Mouse (Mus musculus) hindbrain, embryonic 13.5 days (tissue): ENCODE results near the gene Dolpp1. TPM values are rescaled to one million over a fixed set of nuclear protein-coding genes. Genes with fewer than 3 reads are reported as not detected.

Source experiments
- ATAC-seq: fragments of 200-750 bp; cut with Nextera tagmentation; 2 replicates; pipeline ENCODE4 v1.8.0; 2017; ENCODE audit warnings: moderate TSS enrichment; ENCODE audit not compliant: low FRiP score
- H3K27ac ChIP-seq: fragments of 300-500 bp; sonication (generic); 2 replicates; pipeline ENCODE4 v1.5.1; 2015; ENCODE audit warnings: inconsistent platforms, mild to moderate bottlenecking, moderate library complexity
- H3K27me3 ChIP-seq: fragments of 300-500 bp; sonication (generic); 2 replicates; pipeline ENCODE4 v1.6.1; 2015; ENCODE audit warnings: mild to moderate bottlenecking, inconsistent platforms
- H3K36me3 ChIP-seq: fragments of 300-500 bp; sonication (generic); 2 replicates; pipeline ENCODE4 v1.6.1; 2015; ENCODE audit warnings: mild to moderate bottlenecking, inconsistent platforms
- H3K4me1 ChIP-seq: fragments of 300-500 bp; sonication (generic); replicated peaks from 2 replicates; pipeline ENCODE4 v1.6.1; 2015; ENCODE audit warnings: inconsistent platforms
- H3K4me2 ChIP-seq: fragments of 300-500 bp; sonication (generic); 2 replicates; pipeline ENCODE4 v1.6.1; 2015; ENCODE audit warnings: inconsistent platforms, mild to moderate bottlenecking, moderate library complexity
- H3K4me3 ChIP-seq: fragments of 300-500 bp; sonication (generic); 2 replicates; pipeline ENCODE4 v1.5.1; 2015; ENCODE audit warnings: mild to moderate bottlenecking, inconsistent platforms
- H3K9ac ChIP-seq: fragments of 300-500 bp; sonication (generic); 2 replicates; pipeline ENCODE4 v1.6.1; 2015; ENCODE audit warnings: mild to moderate bottlenecking, inconsistent platforms
- H3K9me3 ChIP-seq: fragments of 300-500 bp; sonication (generic); 2 replicates; pipeline ENCODE4 v1.6.1; 2016; ENCODE audit warnings: inconsistent platforms
- WGBS: fragments of 180-500 bp; shearing (Covaris S2); methylation state at CpG from one replicate; pipeline ENCODE4 v1.1.7; 2015; 5-methylcytosine and 5-hydroxymethylcytosine counted together
- polyA plus RNA-seq: library from polyadenylated mRNA; unstranded; fragments of >200 nt; fragmentation: Nextera tagmentation; extraction: Ambion mirVana; gene quantifications from 2 replicates; pipeline ENCODE4 v1.2.1, GENCODE M21; 2015

The Dolpp1 gene
- polyA plus RNA-seq, 1 experiment from 2014 or later = 51.2 TPM

- H3K27ac ChIP-seq = no peak overlapping the region
- H3K36me3 ChIP-seq = peaks cover 98% of the 10 kb centered on the region
- no peak overlapping the region for H3K4me2 ChIP-seq
- WGBS = 80% methylated on average over 2 of the region's 2 CpGs
- no peaks in the 10 kb centered on the region for H3K27me3 ChIP-seq
- no peak overlapping the region for H3K4me3 ChIP-seq
- peaks cover 31% of the 10 kb centered on the region for H3K4me1 ChIP-seq
- no peaks in the 10 kb centered on the region for H3K9me3 ChIP-seq
- H3K9ac ChIP-seq = no peak overlapping the region
- no peak for ATAC-seq
These were observed 10.8 kb downstream of the Dolpp1 start for GRCm38 (mm10) chr2:30402843-30403242.

- whole genome bisulfite sequencing = 82% methylated on average over 1 of the region's 1 CpGs
These were observed 11.8 kb downstream of the Dolpp1 start for GRCm38 (mm10) chr2:30403870-30404269.

GRCm38 (mm10) chr2:30407221-30407620, 15.2 kb downstream of the Dolpp1 start:
- Histone ChIP-seq H3K4me1 (no peaks in the 10 kb centered on the region), H3K9me3 (no peaks in the 10 kb centered on the region), H3K27ac (no peak overlapping the region), H3K27me3 (no peaks in the 10 kb centered on the region), H3K36me3 (peaks cover 96% of the 10 kb centered on the region), H3K4me2 (no peak overlapping the region), H3K9ac (no peak overlapping the region), H3K4me3 (no peak overlapping the region)
- WGBS = 91% methylated on average over 2 of the region's 2 CpGs
- ATAC-seq = no peak

More at GRCm38 (mm10) chr2:30403870-30404269, 11.8 kb downstream of the Dolpp1 start:
- H3K9ac ChIP-seq = no peak overlapping the region
- no peak overlapping the region for H3K4me3 ChIP-seq
- peaks cover 98% of the 10 kb centered on the region for H3K36me3 ChIP-seq
- no peak overlapping the region for H3K4me2 ChIP-seq
- no peak for ATAC-seq
- no peak overlapping the region for H3K27ac ChIP-seq
- H3K27me3 ChIP-seq = no peaks in the 10 kb centered on the region
- H3K4me1 ChIP-seq = peaks cover 21% of the 10 kb centered on the region
- H3K9me3 ChIP-seq = no peaks in the 10 kb centered on the region

GRCm38 (mm10) chr2:30407778-30408177, 15.7 kb downstream of the Dolpp1 start:
- Histone ChIP-seq H3K27me3 (no peaks in the 10 kb centered on the region), H3K4me3 (no peak overlapping the region), H3K36me3 (peaks cover 96% of the 10 kb centered on the region), H3K4me1 (peaks cover 4% of the 10 kb centered on the region), H3K9me3 (no peaks in the 10 kb centered on the region), H3K9ac (no peak overlapping the region), H3K4me2 (no peak overlapping the region), H3K27ac (no peak overlapping the region)
- 93% methylated on average over 10 of the region's 10 CpGs for WGBS
- no peak for ATAC-seq

GRCm38 (mm10) chr2:30408452-30409100, 16.5 kb downstream of the Dolpp1 start:
- H3K9me3 ChIP-seq = no peaks in the 10 kb centered on the region
- 0 out of 2 replicates have a peak overlapping the region, but pooled peaks have one; percentile 19 for H3K9ac ChIP-seq
- H3K27ac ChIP-seq = no peak overlapping the region
- no peak for ATAC-seq
- H3K27me3 ChIP-seq = no peaks in the 10 kb centered on the region
- H3K4me1 ChIP-seq = peaks cover 12% of the 10 kb centered on the region
- WGBS = 89% methylated on average over 8 of the region's 8 CpGs
- H3K4me2 ChIP-seq = no peak overlapping the region
- H3K36me3 ChIP-seq = peaks cover 91% of the 10 kb centered on the region
- no peak overlapping the region for H3K4me3 ChIP-seq

- Histone ChIP-seq H3K4me3 (no peak overlapping the region), H3K27ac (no peak overlapping the region), H3K36me3 (peaks cover 81% of the 10 kb centered on the region), H3K27me3 (peaks cover 3% of the 10 kb centered on the region; the same call in 1 of the 2 replicates), H3K9ac (no peak overlapping the region; the same call in 1 of the 2 replicates), H3K4me1 (peaks cover 22% of the 10 kb centered on the region), H3K9me3 (no peaks in the 10 kb centered on the region), H3K4me2 (no peak overlapping the region)
- WGBS = 94% methylated on average over 4 of the region's 5 CpGs
- no peak for ATAC-seq
These were observed 17.6 kb downstream of the Dolpp1 start for GRCm38 (mm10) chr2:30409454-30410176.

- 83% methylated on average over 16 of the region's 16 CpGs for WGBS
- H3K36me3 ChIP-seq = peaks cover 44% of the 10 kb centered on the region
- H3K27ac ChIP-seq = no peak overlapping the region
- no peak for ATAC-seq
- H3K4me3 ChIP-seq = no peak overlapping the region
- H3K4me2 ChIP-seq = peak overlapping the region; percentile 20
- H3K4me1 ChIP-seq = peaks cover 46% of the 10 kb centered on the region
- no peaks in the 10 kb centered on the region for H3K9me3 ChIP-seq
- H3K27me3 ChIP-seq = peaks cover 3% of the 10 kb centered on the region; the same call in 1 of the 2 replicates
- peak overlapping the region; percentile 96 for H3K9ac ChIP-seq
These were observed 21.3 kb downstream of the Dolpp1 start for GRCm38 (mm10) chr2:30413038-30413973.

- Histone ChIP-seq H3K27ac (no peak overlapping the region), H3K9me3 (no peaks in the 10 kb centered on the region), H3K36me3 (peaks cover 36% of the 10 kb centered on the region), H3K4me3 (peak overlapping the region; percentile 88), H3K9ac (peak overlapping the region; percentile 96), H3K4me1 (peaks cover 54% of the 10 kb centered on the region), H3K4me2 (peak overlapping the region; percentile 73), H3K27me3 (peaks cover 3% of the 10 kb centered on the region; the same call in 1 of the 2 replicates)
- no peak for ATAC-seq
- WGBS = 90% methylated on average over 4 of the region's 4 CpGs
These were observed 22.0 kb downstream of the Dolpp1 start for GRCm38 (mm10) chr2:30414101-30414500.

- no peaks in the 10 kb centered on the region for H3K9me3 ChIP-seq
- H3K4me2 ChIP-seq = peak overlapping the region; percentile 73
- H3K9ac ChIP-seq = peak overlapping the region; percentile 96
- peaks cover 30% of the 10 kb centered on the region for H3K36me3 ChIP-seq
- ATAC-seq = 0 out of 2 replicates have a peak, but pooled peaks have one; percentile 3
- peaks cover 58% of the 10 kb centered on the region for H3K4me1 ChIP-seq
- H3K4me3 ChIP-seq = peak overlapping the region; percentile 88
- 46% methylated on average over 5 of the region's 5 CpGs for WGBS
- H3K27ac ChIP-seq = peak overlapping the region; percentile 98
- peaks cover 3% of the 10 kb centered on the region; the same call in 1 of the 2 replicates for H3K27me3 ChIP-seq
These were observed 22.6 kb downstream of the Dolpp1 start for GRCm38 (mm10) chr2:30414681-30415080.

- Histone ChIP-seq H3K36me3 (peaks cover 24% of the 10 kb centered on the region), H3K27ac (peak within 1 kb of the TSS; percentile 98), H3K27me3 (peaks cover 3% of the 10 kb centered on the region; the same call in 1 of the 2 replicates), H3K4me3 (peak within 1 kb of the TSS; percentile 88), H3K9ac (peak within 1 kb of the TSS; percentile 96), H3K4me2 (peak within 1 kb of the TSS; percentile 73), H3K9me3 (no peaks in the 10 kb centered on the region), H3K4me1 (peaks cover 58% of the 10 kb centered on the region)
- WGBS = 2% methylated on average over 58 of the region's 58 CpGs
- peak; percentile 91 for ATAC-seq
These were observed 23.3 kb downstream of the Dolpp1 start, which contains the start of gene Crat for GRCm38 (mm10) chr2:30415157-30415935. Gene Crat (minus strand): TSS chr2:30415813.
